Mouse (Mus musculus) gastrocnemius, postnatal 10 days (tissue): ENCODE measurements at regions not wholly inside any gene's neighbourhood (a gene's known extent, or its start where the extent isn't known, plus 50 kb on each side); places are given as distances from the start of the nearest gene placed in this dataset.

Experiments
- DNase-seq: peaks from one replicate; pipeline ENCODE4 v3.0.0; 2021; ENCODE audit warnings: mixed read lengths

GRCm38 (mm10) chr8:10821901-10822300 lies 186.4 kb downstream of the Irs2 start:
- DNase-seq: no peak

DNA sequence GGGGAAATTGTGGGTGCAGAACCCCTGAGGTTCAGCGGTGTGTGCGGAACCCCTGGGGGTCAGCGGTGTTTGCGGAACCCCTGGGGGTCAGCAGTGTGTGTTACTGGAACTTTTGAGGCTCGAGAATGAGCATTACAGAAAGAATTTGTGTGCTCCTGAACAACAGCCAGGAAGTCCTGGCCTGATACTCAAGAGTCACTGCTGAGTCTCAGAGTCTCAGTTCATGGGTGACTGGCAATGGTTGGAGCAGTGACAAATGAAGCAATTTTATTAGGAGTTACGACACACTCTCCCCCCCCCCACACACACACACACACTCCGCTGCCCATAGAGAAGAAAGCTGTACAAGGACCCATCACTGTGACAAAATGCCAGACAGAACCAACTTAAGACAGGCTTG lies 193.8 kb downstream of the Irs2 start:
- DNase-seq: no peak

GRCm38 (mm10) chr8:10812060-10812670 lies 196.1 kb downstream of the Irs2 start:
- DNase-seq: no peak

- DNase-seq: no peak
Observed at GRCm38 (mm10) chr8:10807040-10807439, 201.2 kb downstream of the Irs2 start.

DNA sequence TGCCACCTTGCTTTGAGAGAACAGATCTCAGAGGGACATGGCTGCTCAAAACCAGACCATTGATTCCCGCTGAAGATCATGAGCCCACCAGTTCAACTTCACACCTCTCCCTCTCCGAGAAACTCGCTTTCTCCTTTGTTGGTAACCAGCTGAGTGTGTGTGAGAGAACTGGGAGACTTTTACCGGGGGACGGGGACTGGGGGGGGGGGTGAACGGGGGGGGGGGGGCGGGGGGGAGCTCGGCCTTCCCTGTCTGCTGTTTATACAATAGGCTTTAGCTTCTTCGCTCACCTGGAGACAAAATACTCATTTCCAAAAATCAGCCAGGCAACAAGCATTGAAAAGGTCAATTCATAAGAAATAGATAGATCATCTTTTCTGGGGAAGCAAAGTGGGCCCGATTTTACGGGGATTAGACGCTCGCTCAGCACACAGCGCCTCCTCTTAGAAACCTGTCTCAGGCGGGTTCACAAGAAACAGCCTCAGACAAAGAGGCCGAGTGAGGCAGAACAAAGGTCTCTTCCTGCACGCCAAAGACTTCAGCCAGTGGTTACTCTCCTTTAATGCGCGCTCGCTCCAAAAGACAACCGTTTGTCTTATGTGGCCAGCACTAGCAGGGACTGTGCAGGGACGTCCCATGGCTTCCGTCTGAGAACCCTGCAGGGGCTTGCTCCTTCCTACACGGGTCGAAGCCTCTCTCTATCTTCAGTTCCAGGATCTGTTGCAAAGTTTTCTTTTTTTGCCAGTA lies 202.7 kb downstream of the Irs2 start:
- no peak for DNase-seq

DNA sequence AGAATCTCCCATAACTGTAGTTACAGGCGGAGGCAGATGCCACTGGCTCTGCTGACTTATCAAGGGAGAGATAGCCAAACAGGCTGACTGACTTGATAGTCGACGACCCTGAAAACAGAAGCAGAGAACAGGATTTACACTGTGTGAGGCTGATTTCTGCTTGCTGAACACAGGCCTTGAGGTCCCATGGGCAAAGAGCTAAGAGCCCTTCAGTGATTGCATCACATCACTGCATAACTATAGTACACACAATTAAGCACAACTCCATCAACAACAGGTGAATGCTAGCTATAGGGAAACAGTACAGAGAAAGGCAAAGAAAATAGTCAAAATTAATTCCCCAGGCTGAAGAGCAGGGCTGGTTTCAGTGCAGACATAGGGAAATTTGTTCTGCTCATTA lies 203.3 kb downstream of the Irs2 start:
- DNase-seq: no peak

DNA sequence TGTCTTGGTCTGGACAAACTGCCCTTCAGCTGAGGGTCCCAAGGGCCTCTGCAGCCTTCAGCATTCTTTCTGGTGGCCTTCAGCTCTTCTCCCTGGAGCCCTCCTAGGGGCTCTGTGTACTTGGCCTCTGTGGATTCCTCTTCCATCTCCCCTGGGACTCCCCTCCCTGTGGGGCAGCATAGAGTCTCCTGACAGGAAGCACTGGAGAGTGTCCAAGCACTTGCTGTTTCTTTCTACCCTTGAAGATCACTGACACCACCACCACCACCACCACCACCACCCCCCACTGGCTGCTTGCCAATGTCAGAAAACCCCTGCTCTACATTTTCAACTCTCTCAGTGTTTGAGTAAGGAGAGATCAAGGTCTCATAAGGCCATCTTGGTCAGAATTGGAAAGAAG lies 206.3 kb downstream of the Irs2 start:
- DNase-seq: no peak

DNA sequence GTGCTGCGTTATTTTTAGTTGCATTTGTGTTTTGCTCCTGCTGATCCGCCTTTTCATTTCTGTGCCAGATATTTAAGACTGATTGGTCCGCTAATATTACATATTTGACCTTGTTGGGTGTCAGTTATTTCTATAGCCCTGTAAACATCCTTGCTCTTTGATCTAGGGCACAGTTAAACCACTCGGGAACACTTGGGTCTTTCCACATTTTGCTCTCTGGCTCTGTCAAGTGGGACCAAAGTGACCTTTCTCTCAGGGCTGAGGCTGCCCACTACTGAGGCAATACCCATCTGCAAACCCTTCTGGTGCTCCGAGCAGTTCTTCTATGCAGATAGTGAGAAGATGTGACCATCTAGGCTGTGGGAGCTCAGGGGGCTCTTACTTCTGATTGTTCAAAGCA lies 206.7 kb downstream of the Irs2 start:
- DNase-seq: no peak

GRCm38 (mm10) chr8:10798444-10798843 lies 209.8 kb downstream of the Irs2 start:
- no peak for DNase-seq

DNA sequence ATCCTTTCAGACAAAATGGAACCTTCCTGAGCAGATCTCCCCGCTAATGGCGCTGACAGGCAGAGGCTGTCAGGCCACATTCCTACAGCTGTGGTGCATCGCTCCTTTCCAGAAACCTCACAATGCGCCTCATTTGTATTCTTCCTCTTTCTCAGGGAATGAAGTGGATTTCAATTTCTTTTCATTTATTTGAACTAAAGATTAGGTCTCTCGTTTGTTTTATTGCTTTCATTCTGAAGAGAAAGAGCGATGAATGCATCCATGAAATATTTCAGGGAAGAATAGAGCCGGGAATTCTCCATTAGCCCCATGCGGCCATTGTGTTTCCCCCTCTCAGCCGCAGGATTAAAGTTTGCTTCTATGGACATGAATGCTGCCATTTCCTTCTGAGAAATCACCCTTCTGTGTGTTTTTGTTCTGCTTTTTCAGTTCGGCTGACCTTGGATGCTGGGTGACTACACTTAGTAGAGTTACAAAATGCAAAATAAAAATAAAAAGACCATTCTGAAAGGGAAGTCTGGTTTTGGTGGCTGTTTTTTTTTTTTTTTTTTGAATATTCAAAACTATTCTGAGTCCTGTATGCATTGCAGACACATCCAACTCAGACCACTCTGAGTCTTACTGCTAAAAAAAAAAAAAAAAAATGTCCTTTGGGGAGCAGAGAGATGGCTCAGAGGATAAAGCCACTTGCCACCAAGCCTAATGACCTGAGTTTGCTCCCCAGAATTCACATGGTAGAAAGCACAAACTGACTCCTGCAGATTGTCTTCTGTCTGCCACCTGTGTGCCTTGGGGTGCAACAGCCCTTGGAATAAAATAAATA lies 213.7 kb downstream of the Irs2 start:
- DNase-seq: no peak

DNA sequence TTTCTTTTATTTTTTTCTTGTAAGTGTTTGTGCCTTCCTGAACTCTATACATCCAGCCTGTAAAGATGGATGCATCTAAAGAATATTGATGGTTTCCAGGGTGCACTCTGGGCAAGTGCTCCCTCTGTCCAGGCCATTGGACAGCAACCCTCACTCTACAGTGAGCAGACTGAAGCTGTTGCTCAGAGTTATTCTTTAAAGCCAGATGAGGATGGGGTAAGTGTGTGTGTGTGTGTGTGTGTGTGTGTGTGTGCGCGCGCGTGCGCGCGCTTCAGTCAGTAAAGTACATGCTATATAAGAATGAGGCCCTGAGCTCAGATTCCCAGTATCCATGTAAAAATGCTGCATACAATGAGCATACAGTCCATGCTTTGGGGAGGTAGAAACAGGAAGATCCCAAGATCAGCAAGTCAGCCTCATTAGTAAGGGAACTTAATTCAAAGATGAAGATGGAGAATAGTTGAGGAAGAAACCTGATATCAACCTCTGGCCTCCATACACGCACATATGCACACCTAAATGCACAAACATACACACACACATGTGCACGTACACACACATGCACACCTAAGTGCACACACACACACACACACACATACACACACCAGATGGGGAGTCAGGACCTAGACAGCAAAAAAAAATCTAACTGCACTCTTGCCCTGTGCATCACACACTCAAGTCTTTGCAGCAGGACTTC lies 214.4 kb downstream of the Irs2 start:
- DNase-seq: no peak

DNA sequence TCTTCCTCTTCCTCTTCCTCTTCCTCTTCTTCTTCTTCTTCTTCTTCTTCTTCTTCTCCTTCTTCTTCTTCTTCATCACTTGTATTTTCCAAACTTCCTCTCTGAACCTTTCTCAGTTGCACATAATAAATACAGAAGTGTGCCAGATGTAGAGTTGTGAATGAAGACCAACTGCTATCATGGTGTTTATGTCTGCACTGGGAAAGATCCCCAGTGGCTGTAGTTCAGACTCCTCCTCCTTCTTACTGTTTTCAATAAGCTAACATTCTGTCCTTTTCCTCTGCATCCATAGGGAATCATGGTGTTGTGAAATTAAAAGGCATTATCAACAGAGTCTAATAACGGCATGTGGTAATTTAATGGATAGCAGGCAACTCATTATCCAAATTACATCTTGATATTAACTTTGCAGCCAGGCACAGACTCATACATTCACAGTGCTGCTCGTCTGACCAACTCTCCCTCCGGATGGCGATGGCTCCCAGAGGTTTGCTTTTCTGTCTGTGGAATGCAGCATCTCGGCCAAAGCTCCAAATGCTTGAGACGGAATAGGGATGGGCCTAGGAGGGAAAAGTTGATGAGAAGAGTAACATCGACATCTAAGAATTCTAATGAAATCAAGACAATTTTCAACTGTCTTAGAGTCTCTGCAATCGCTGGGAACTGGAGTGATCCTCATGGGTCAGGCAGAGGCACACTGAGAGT lies 219.6 kb downstream of the Irs2 start:
- DNase-seq: no peak

DNA sequence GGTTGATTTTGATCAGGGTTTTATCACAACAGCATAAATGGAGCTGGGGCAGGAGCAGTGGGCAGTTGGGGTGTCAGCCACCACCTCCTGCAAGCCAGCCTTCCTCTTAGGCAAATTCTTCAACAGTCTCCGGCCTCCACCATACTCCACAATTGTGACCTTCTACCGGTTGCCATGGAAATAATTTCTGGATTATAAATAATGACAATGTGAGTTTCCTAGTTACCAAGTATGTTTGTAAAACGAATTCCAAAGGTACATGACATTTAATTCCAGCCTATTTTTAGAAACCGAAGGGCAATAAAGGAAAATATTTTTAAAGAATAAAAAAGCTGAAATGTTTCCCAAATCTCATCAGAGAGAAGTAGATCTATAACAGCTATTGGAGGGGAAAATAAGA lies 222.5 kb downstream of the Irs2 start:
- DNase-seq: no peak

- DNase-seq: no peak
Observed at GRCm38 (mm10) chr8:10785311-10785710, 222.9 kb downstream of the Irs2 start.

- DNase-seq: no peak
Observed at GRCm38 (mm10) chr8:10784481-10784880, 223.8 kb downstream of the Irs2 start.

DNA sequence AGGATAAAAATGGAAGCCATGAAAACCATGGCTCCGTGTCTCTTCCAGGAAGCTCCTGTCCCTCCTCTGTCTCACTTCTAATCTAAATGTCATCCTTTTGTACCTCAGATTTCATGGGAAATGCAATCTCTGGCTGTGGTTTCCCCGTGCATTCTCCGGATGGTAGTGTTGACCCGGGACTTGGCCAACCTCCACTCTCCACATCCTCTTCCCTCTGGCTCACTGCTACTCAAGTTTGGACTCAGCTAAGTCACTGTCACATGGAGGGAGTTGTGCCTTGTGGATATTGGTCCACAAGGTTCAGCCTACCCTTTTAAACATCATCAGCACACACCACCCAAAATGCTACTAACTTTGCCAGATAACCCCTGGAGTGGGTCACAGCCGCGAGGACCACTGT lies 226.4 kb downstream of the Irs2 start:
- DNase-seq: no peak

DNA sequence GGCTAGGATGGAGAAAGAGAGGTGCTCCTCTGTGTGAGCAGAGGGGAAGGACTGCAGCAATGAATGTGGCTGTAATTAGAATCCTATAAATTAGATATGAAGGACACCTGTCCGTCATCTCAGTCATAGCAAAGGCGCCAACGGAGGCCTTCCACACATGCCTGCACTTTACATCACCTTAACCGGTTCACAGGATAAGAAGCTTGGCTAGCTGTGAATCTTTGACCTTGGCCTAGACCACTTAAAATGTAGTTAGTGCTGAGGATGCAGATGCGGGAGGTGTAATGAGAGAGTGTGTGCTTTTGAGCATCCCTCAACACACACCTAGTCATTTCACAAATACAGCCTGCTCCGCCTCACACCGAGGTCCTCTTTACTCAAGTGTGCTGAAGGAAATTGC lies 228.6 kb downstream of the Irs2 start:
- no peak for DNase-seq

DNA sequence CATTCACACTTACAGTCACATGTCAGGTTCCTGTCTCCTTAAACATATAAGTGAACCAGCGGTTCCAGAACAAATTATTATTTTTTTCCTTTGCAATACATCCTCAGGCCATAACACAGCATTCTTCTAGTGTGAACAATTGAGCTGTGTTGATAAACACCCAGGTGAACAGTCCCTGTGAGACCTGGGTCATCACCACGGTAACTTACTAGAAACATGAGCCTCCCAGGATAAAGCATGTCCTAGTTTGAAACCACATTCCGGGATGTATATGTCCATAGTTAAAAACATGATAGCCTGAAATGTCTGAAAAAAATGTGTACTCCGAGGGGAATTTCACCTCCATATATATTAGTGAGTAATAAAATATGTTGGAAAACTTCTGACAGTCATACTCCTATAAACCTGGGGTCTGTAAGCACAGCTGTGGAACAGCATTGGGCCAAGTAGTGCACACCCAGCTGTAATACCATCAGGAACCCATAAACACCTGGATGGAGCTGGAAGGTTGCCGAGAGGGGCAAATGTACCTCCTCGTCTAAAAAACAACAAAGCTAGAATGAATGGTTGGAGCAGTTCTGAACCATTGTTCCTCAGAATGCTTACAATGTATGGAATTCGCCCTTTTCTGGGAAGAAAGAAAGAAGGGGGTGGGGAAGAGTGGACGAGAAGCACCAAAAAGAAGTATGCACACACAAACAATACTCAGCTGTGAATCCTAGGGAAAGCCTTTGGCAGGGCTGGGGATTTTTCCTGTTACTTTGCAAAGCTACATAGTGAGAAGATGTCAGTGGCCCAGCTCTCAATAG lies 232.9 kb downstream of the Irs2 start:
- no peak for DNase-seq

GRCm38 (mm10) chr8:10774778-10775177 lies 233.5 kb downstream of the Irs2 start:
- no peak for DNase-seq

DNA sequence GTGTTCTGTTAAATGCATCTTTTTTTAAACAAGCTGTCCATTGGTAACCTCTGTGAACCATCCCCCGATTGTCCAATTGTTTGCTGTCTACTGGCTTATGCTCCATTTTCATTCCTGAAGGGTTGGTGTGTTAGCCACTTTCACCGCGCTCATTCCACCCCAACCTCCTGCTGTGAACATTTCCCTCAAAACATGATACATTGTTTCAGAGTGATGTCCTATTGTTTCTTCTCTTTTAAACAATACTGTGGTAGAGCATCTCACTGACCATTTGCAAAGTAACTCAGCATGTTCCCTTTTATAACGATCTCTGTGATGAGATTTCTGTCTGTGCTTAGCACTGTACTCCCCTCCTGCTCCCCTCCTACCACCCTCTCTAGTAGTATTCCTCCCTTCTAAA lies 240.1 kb downstream of the Irs2 start:
- DNase-seq: no peak

DNA sequence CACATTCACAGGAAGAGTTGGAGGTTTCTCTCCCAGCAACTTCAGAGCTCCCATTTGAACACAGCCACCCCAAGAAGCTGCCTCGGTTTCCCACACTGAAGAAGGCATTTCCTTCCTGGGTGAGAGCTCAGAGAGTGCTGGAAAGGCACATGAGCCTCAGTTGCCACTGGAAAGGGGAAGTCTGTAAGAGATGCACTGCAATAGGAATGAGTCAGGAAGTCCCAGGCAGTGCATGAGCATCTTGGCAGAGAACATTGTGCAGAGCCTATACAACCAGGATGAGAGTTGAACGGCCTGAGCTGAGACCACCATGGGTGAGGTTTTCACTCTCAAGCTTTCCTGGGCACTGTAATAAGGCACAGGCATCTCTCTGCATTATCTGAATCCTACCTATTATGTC lies 244.4 kb downstream of the Irs2 start:
- no peak for DNase-seq
